Mouse (Mus musculus) heart, postnatal 0 days (tissue): ENCODE measurements around the gene Dnm3. TPM values are rescaled to one million over a fixed set of nuclear protein-coding genes. Genes with fewer than 3 reads are reported as not detected.

Source experiments
- ATAC-seq: fragments of 200-750 bp; cut with Nextera tagmentation; 2 replicates; pipeline ENCODE4 v1.8.0; 2017; ENCODE audit warnings: low read depth, moderate number of reproducible peaks, moderate library complexity; ENCODE audit not compliant: insufficient read depth
- DNase-seq: peaks from one replicate; pipeline ENCODE4 v3.0.0-alpha.2; 2016; ENCODE audit warnings: low spot score
- H3K27ac ChIP-seq: fragments of 300-500 bp; sonication (generic); 2 replicates; pipeline ENCODE4 v1.5.1; 2014; ENCODE audit warnings: low read depth, mild to moderate bottlenecking
- H3K27me3 ChIP-seq: fragments of 300-500 bp; sonication (generic); 2 replicates; pipeline ENCODE4 v1.6.1; 2014; ENCODE audit warnings: low read length, mixed read lengths; ENCODE audit not compliant: control insufficient read depth, insufficient read depth
- H3K36me3 ChIP-seq: fragments of 300-500 bp; sonication (generic); replicated peaks from 2 replicates; pipeline ENCODE4 v1.6.1; 2014; ENCODE audit warnings: low read length, mixed read lengths; ENCODE audit not compliant: control insufficient read depth, insufficient read depth
- H3K4me1 ChIP-seq: fragments of 300-500 bp; sonication (generic); 2 replicates; pipeline ENCODE4 v1.6.1; 2014; ENCODE audit warnings: antibody characterized with exemption; ENCODE audit not compliant: control insufficient read depth, insufficient read depth
- H3K4me2 ChIP-seq: fragments of 300-500 bp; sonication (generic); 2 replicates; pipeline ENCODE4 v1.6.1; 2014; ENCODE audit warnings: low read depth, mild to moderate bottlenecking, low read length, moderate library complexity
- H3K4me3 ChIP-seq: fragments of 300-500 bp; sonication (generic); 2 replicates; pipeline ENCODE4 v1.5.1; 2014; ENCODE audit warnings: low read depth, low read length
- H3K9ac ChIP-seq: fragments of 300-500 bp; sonication (generic); replicated peaks from 2 replicates; pipeline ENCODE4 v1.6.1; 2014; ENCODE audit warnings: low read depth, low read length, mixed read lengths
- H3K9me3 ChIP-seq: fragments of 300-500 bp; sonication (generic); replicated peaks from 2 replicates; pipeline ENCODE4 v1.6.1; 2016; ENCODE audit warnings: low read length; ENCODE audit not compliant: control insufficient read depth
- CTCF ChIP-seq: IDR thresholded peaks from 2 replicates; pipeline ENCODE4 v1.5.1; 2016; ENCODE audit warnings: antibody characterized with exemption, control low read depth, low read depth
- EP300 ChIP-seq: IDR thresholded peaks from 2 replicates; pipeline ENCODE4 v1.6.1; 2016; ENCODE audit warnings: antibody characterized with exemption, low read depth
- WGBS: fragments of 180-500 bp; shearing (Covaris S2); extraction: QIAGEN DNeasy Blood & Tissue Kit; methylation state at CpG from one replicate; pipeline ENCODE4 v1.1.7; 2014; 5-methylcytosine and 5-hydroxymethylcytosine counted together
- polyA plus RNA-seq: library from polyadenylated mRNA; unstranded; fragments of >200 nt; fragmentation: Nextera tagmentation; extraction: Ambion mirVana; gene quantifications from 2 replicates; pipeline ENCODE4 v1.2.1, GENCODE M21; 2015
- total RNA-seq: library from RNA; depleted of rRNA; stranded (reverse); fragments of >200 nt; gene quantifications from 2 replicates; pipeline ENCODE4 v1.2.3, GENCODE M21; 2014; ENCODE audit warnings: low replicate concordance

Gene Dnm3
- total and polyA plus RNA-seq, 2 experiments from 2014 or later: 1.9 to 2.4 TPM

GRCm38 (mm10) chr1:162155546-162155945 lies 322.3 kb downstream of the Dnm3 start:
- TF ChIP-seq EP300 (no peak), CTCF (no peak)
- Histone ChIP-seq H3K4me3 (no peak overlapping the region), H3K27ac (no peak overlapping the region), H3K9ac (no peak overlapping the region), H3K36me3 (no peaks in the 10 kb centered on the region), H3K27me3 (no peaks in the 10 kb centered on the region), H3K9me3 (no peaks in the 10 kb centered on the region), H3K4me2 (no peak overlapping the region), H3K4me1 (no peaks in the 10 kb centered on the region)
- WGBS: 68% methylated on average over 3 of the region's 3 CpGs
- DNase-seq (no peak), ATAC-seq (no peak)

GRCm38 (mm10) chr1:162153118-162153517 lies 324.7 kb downstream of the Dnm3 start:
- Histone ChIP-seq H3K9ac (no peak overlapping the region), H3K27me3 (no peaks in the 10 kb centered on the region), H3K27ac (no peak overlapping the region), H3K4me1 (no peaks in the 10 kb centered on the region), H3K4me3 (no peak overlapping the region), H3K4me2 (no peak overlapping the region), H3K36me3 (no peaks in the 10 kb centered on the region), H3K9me3 (no peaks in the 10 kb centered on the region)
- WGBS: 87% methylated on average over 5 of the region's 5 CpGs
- no peak for ATAC-seq
- no peak for TF ChIP-seq EP300
- TF ChIP-seq CTCF: no peak
- no peak for DNase-seq

GRCm38 (mm10) chr1:162149730-162150129 lies 328.1 kb downstream of the Dnm3 start:
- DNase-seq (no peak), ATAC-seq (no peak)
- no peaks in the 10 kb centered on the region for H3K36me3 ChIP-seq
- no peaks in the 10 kb centered on the region for H3K4me1 ChIP-seq
- no peak overlapping the region for H3K4me3 ChIP-seq
- no peak overlapping the region for H3K27ac ChIP-seq
- no peak overlapping the region for H3K4me2 ChIP-seq
- 88% methylated on average over 3 of the region's 3 CpGs for WGBS
- H3K27me3 ChIP-seq: no peaks in the 10 kb centered on the region
- no peaks in the 10 kb centered on the region for H3K9me3 ChIP-seq
- H3K9ac ChIP-seq: no peak overlapping the region
- no peak for TF ChIP-seq CTCF
- TF ChIP-seq EP300: no peak

GRCm38 (mm10) chr1:162147554-162147953 lies 330.3 kb downstream of the Dnm3 start:
- H3K36me3 ChIP-seq: no peaks in the 10 kb centered on the region
- H3K9ac ChIP-seq: no peak overlapping the region
- H3K9me3 ChIP-seq: no peaks in the 10 kb centered on the region
- H3K27ac ChIP-seq: no peak overlapping the region
- H3K27me3 ChIP-seq: no peaks in the 10 kb centered on the region
- WGBS: 85% methylated on average over 3 of the region's 3 CpGs
- no peaks in the 10 kb centered on the region for H3K4me1 ChIP-seq
- H3K4me2 ChIP-seq: no peak overlapping the region
- ATAC-seq (no peak), DNase-seq (no peak)
- no peak overlapping the region for H3K4me3 ChIP-seq
- TF ChIP-seq EP300: no peak
- no peak for TF ChIP-seq CTCF

- Histone ChIP-seq H3K4me2 (no peak overlapping the region), H3K4me3 (no peak overlapping the region), H3K27me3 (no peaks in the 10 kb centered on the region), H3K9me3 (no peaks in the 10 kb centered on the region), H3K36me3 (no peaks in the 10 kb centered on the region), H3K4me1 (no peaks in the 10 kb centered on the region), H3K9ac (no peak overlapping the region), H3K27ac (no peak overlapping the region)
- 47% methylated on average over 6 of the region's 6 CpGs for WGBS
- DNase-seq: no peak
- ATAC-seq: no peak
- TF ChIP-seq EP300 (no peak), CTCF (no peak)
These were observed 332.1 kb downstream of the Dnm3 start for GRCm38 (mm10) chr1:162145748-162146147.

- H3K4me2 ChIP-seq: no peak overlapping the region
- no peak overlapping the region for H3K27ac ChIP-seq
- no peaks in the 10 kb centered on the region for H3K36me3 ChIP-seq
- DNase-seq (no peak), ATAC-seq (no peak)
- H3K4me1 ChIP-seq: no peaks in the 10 kb centered on the region
- TF ChIP-seq CTCF (no peak), EP300 (no peak)
- no peak overlapping the region for H3K9ac ChIP-seq
- no peak overlapping the region for H3K4me3 ChIP-seq
- no peaks in the 10 kb centered on the region for H3K9me3 ChIP-seq
- H3K27me3 ChIP-seq: no peaks in the 10 kb centered on the region
- WGBS: 58% methylated on average over 1 of the region's 1 CpGs
These were observed 332.8 kb downstream of the Dnm3 start for GRCm38 (mm10) chr1:162144992-162145391.
